Comparison of ENCODE assay signal across 10 mouse cellular contexts in the genomic region with DNA sequence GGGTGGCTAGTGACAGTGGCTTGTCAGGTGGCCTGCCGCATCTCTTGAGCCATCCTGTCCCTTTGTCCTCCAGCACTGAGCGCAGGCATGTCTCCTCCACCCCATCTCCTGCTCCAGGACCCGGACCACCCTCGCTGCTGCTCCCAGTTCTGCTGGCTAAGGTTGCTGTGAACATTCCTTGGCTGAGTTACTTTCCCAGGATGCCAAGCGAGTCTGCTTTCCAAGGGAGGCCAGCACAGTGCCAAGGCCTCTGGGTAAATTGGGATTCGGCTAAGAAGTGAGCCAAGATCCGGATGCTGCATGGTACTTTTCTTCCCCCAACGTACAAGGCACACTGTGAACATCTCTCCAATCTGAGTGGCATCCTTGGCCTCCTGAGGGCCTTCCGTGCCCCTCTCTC.
DNase-seq lines count a peak whose midpoint lies in the region; ATAC-seq and TF ChIP-seq lines count a peak whose summit lies in the region.
"Had no signal": no experiment of that assay in that cellular context is flagged by ENCODE, and none has a peak within 500 bp of the region (broad histone marks: within the 10 kb centered on the region; RNA-seq: fewer than 3 reads in every experiment).

No protein-coding gene starts in this region.

- no peak for TF ChIP-seq CTCF in thymus, adult 2 months (IDR thresholded peaks at IDR 0.05; ENCODE audit: borderline replicate concordance, control insufficient read depth, extremely low read depth, insufficient read depth, low read length, poor library complexity)

- H3K4me1 ChIP-seq in hindbrain, embryonic 16.5 days (ENCODE audit: control insufficient read depth, insufficient read depth, low read depth, low read length): peaks cover 11% of the 10 kb centered on the region
- no peaks in the 10 kb centered on the region for H3K4me1 ChIP-seq in hindbrain, embryonic 11.5 days (replicated peaks; ENCODE audit: control insufficient read depth, insufficient read depth, low read length)
- no peaks in the 10 kb centered on the region; the same call in 1 of the 2 replicates for H3K4me1 ChIP-seq in midbrain, embryonic 11.5 days (ENCODE audit: control insufficient read depth, insufficient read depth, low read length)
- H3K4me1 ChIP-seq in thymus, adult 2 months (replicated peaks; ENCODE audit: control insufficient read depth, insufficient read depth, low read length): no peaks in the 10 kb centered on the region
- H3K4me1 ChIP-seq in neural tube, embryonic 15.5 days: peaks cover 35% of the 10 kb centered on the region

- H3K9me3 ChIP-seq in hindbrain, embryonic 16.5 days (ENCODE audit: control insufficient read depth, low read length): no peaks in the 10 kb centered on the region
- no peaks in the 10 kb centered on the region for H3K9me3 ChIP-seq in hindbrain, embryonic 11.5 days (ENCODE audit: control insufficient read depth, low read length)
- no peaks in the 10 kb centered on the region for H3K9me3 ChIP-seq in midbrain, embryonic 11.5 days (ENCODE audit: control insufficient read depth, low read length)
- H3K9me3 ChIP-seq in neural tube, embryonic 15.5 days (replicated peaks): no peaks in the 10 kb centered on the region
- H3K9me3 ChIP-seq: megakaryocyte, embryonic 14.5 days had no signal

- DNase-seq in hindbrain, embryonic 11.5 days (ENCODE audit: low spot score): no peak
- DNase-seq in cerebellum, adult 9-11 months: peak; percentile 29
- DNase-seq in heart, postnatal 14 days: peak; percentile 19 to 43
- peak; percentile 63 for DNase-seq in right cerebral cortex, adult 18-20 months
- DNase-seq in midbrain, embryonic 11.5 days (ENCODE audit: low spot score, missing footprints): no peak
- no peak for DNase-seq in thymus, adult 2 months

- no peak overlapping the region for H3K4me2 ChIP-seq in hindbrain, embryonic 16.5 days (ENCODE audit: low read length)
- no peak overlapping the region for H3K4me2 ChIP-seq in hindbrain, embryonic 11.5 days (replicated peaks; ENCODE audit: low read depth, low read length)
- H3K4me2 ChIP-seq in midbrain, embryonic 11.5 days: no peak overlapping the region
- H3K4me2 ChIP-seq in neural tube, embryonic 15.5 days: no peak overlapping the region

- no peak overlapping the region for H3K4me3 ChIP-seq in hindbrain, embryonic 16.5 days (ENCODE audit: low read length)
- no peak overlapping the region for H3K4me3 ChIP-seq in hindbrain, embryonic 11.5 days (ENCODE audit: low read depth, low read length)
- H3K4me3 ChIP-seq in midbrain, embryonic 11.5 days (ENCODE audit: low read depth, low read length): no peak overlapping the region
- H3K4me3 ChIP-seq in thymus, adult 2 months (ENCODE audit: control insufficient read depth, insufficient read depth, low read length): no peak overlapping the region
- H3K4me3 ChIP-seq in neural tube, embryonic 15.5 days (replicated peaks): no peak overlapping the region
- H3K4me3 ChIP-seq: megakaryocyte, embryonic 14.5 days had no signal

- peak; percentile 37; the same call in 1 of the 2 replicates for ATAC-seq in hindbrain, embryonic 16.5 days
- no peak for ATAC-seq in hindbrain, embryonic 11.5 days (ENCODE audit: low FRiP score)
- ATAC-seq in midbrain, embryonic 11.5 days (ENCODE audit: low FRiP score): no peak
- ATAC-seq in neural tube, embryonic 15.5 days (ENCODE audit: low FRiP score): no peak

- intact Hi-C loops in heart, postnatal 14 days (cut with DNase I): no loop called here

- WGBS in hindbrain, embryonic 16.5 days: 79% methylated on average over 9 of the region's 9 CpGs
- 92% methylated on average over 9 of the region's 9 CpGs for WGBS in hindbrain, embryonic 11.5 days
- 93% methylated on average over 9 of the region's 9 CpGs for WGBS in midbrain, embryonic 11.5 days
- WGBS in thymus, adult 2 months: 95% methylated on average over 9 of the region's 9 CpGs
- 80% methylated on average over 9 of the region's 9 CpGs for WGBS in neural tube, embryonic 15.5 days

- no peaks in the 10 kb centered on the region for H3K36me3 ChIP-seq in hindbrain, embryonic 16.5 days (ENCODE audit: control insufficient read depth, insufficient read depth, low read length)
- no peaks in the 10 kb centered on the region for H3K36me3 ChIP-seq in hindbrain, embryonic 11.5 days (ENCODE audit: control insufficient read depth, insufficient read depth, low read length)
- H3K36me3 ChIP-seq in midbrain, embryonic 11.5 days (ENCODE audit: control insufficient read depth, insufficient read depth, low read length): no peaks in the 10 kb centered on the region
- H3K36me3 ChIP-seq in thymus, adult 2 months (ENCODE audit: control insufficient read depth, insufficient read depth, low read length): no peaks in the 10 kb centered on the region
- H3K36me3 ChIP-seq in neural tube, embryonic 15.5 days: no peaks in the 10 kb centered on the region

- no peak for TF ChIP-seq POLR2A in thymus, adult 2 months (IDR thresholded peaks at IDR 0.05; ENCODE audit: control insufficient read depth, extremely low read depth, insufficient read depth, low read length, poor library complexity)

- H3K9ac ChIP-seq in hindbrain, embryonic 16.5 days (ENCODE audit: low read depth, low read length): no peak overlapping the region
- H3K9ac ChIP-seq in hindbrain, embryonic 11.5 days (ENCODE audit: low read depth, low read length): no peak overlapping the region
- H3K9ac ChIP-seq in midbrain, embryonic 11.5 days (ENCODE audit: low read length): no peak overlapping the region
- H3K9ac ChIP-seq in neural tube, embryonic 15.5 days (replicated peaks): no peak overlapping the region

- no peaks in the 10 kb centered on the region for H3K27me3 ChIP-seq in hindbrain, embryonic 16.5 days (replicated peaks; ENCODE audit: control insufficient read depth, insufficient read depth, low read length)
- peaks cover 2% of the 10 kb centered on the region for H3K27me3 ChIP-seq in hindbrain, embryonic 11.5 days (ENCODE audit: control insufficient read depth, insufficient read depth, low read length)
- H3K27me3 ChIP-seq in midbrain, embryonic 11.5 days (ENCODE audit: control insufficient read depth, insufficient read depth, low read length): no peaks in the 10 kb centered on the region; the same call in 1 of the 2 replicates
- H3K27me3 ChIP-seq in thymus, adult 2 months (ENCODE audit: control insufficient read depth, insufficient read depth, low read length): no peaks in the 10 kb centered on the region
- H3K27me3 ChIP-seq in neural tube, embryonic 15.5 days (replicated peaks): 0 out of 2 replicates have a peak, but pooled peaks cover 2% of the 10 kb centered on the region

- no peak overlapping the region for H3K27ac ChIP-seq in hindbrain, embryonic 16.5 days (ENCODE audit: low read depth, low read length)
- no peak overlapping the region for H3K27ac ChIP-seq in hindbrain, embryonic 11.5 days (ENCODE audit: low read depth, low read length)
- H3K27ac ChIP-seq in midbrain, embryonic 11.5 days (ENCODE audit: low read depth, low read length): no peak overlapping the region
- H3K27ac ChIP-seq in thymus, adult 2 months (ENCODE audit: control insufficient read depth, insufficient read depth, low read length): no peak overlapping the region
- no peak overlapping the region for H3K27ac ChIP-seq in neural tube, embryonic 15.5 days (replicated peaks)
- H3K27ac ChIP-seq: kidney, postnatal 0 days had no signal

Comparison
In these comparisons a context has a peak if more than half of its experiments do, and no peak if none do; other contexts are left out.
1. DNase-seq: peak in cerebellum, adult 9-11 months (single experiment), heart, postnatal 14 days (2 of 2) and right cerebral cortex, adult 18-20 months (single experiment); none in hindbrain, embryonic 11.5 days (single experiment), midbrain, embryonic 11.5 days (single experiment) and thymus, adult 2 months (single experiment).